Mouse (Mus musculus) left cerebral cortex, postnatal 25 days (tissue): ENCODE measurements around the gene Gas6. TPM values are rescaled to one million over a fixed set of nuclear protein-coding genes. Genes with fewer than 3 reads are reported as not detected.
A peak's percentile ranks its signal among the peaks of the same experiment; 100 is the strongest.

Source experiments
- DNase-seq, 2 experiments: peaks; one replicate each; pipeline ENCODE4 v3.0.0; 2022; ENCODE audit warnings: low spot score in 2 of 2, mixed read lengths in 1 of 2
- intact Hi-C: fragments of 180-260 bp; cut with DNase I; formaldehyde crosslinking; loops from one replicate; pipeline ENCODE4 v1.15.1; 2025
- total RNA-seq, 2 experiments: library from RNA; stranded (reverse); gene quantifications; 2 replicates each; pipeline ENCODE4 v1.2.3; 2021

Gene Gas6
- total RNA-seq, 2 experiments from 2014 or later = 97.5 to 98.9 TPM

DNA sequence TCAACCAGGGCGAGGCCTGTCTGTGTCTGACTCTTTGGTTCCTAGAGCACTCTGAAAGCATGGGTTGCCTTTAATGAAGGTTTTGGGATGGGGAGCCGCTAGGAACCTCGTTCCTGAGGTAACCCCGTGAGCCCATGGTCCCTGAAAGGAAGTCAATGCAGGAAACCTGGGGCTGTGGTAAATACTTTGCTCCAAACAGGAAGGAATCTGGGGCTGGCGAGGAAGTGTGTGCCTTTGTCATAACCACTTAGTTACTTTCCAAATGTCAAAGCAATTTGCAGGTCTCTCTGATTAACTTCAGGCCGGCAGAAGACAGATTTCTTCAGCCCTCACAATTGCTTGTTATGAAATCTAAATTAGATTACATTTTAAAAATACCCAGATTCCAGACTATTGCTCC is 66.9 kb downstream of the Gas6 start:
- no peak for DNase-seq
- intact Hi-C loops = no loop called here

DNA sequence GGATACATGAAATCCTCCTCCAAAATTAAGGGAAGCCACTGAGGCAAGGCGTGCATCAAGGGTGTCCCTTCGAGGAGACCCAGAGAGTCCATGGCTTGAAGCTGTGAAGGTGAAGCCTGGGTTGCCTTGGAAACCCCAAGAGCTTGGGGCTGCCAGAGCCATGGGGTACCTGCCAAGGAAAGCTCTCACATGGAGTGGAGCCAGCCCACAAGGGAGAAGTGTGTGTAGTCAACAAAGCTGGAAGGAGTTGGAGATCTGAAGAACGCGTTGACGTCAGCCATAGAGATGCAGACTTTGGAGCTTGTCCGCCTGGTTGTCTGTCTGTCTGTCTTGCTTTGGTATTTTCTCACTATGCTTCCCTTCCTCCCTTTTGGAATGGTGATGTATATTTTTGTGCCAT is 73.3 kb downstream of the Gas6 start:
- intact Hi-C loops = no loop called here
- peak; percentile 6 to 51 for DNase-seq

DNA sequence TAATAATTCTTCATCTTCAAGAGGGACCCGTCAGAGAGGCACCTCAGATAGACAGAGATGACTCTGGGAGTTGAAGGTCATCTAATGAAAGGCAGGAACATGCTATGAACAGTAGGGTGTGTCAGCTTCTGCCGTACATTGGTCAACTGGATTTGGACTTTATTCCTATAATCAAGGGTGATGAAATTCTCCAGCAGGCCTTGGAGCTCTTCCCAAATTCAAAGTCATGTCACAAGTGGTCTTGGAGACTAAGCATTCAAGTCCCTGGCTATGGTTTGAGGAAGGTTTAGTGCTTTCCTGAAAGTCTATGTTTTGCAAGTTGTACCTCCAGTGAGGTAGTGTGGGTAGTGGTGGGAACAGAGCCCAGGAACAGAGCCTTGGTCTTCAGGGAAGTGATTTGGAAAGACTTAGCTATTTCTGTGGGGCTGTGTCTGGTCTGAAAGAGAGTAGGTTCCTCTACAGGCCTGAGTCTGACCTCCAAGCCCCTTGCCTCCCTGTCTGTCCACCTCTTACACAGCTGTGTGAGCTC is 75.1 kb downstream of the Gas6 start:
- DNase-seq = peak in 1 of 2 experiments; percentile 55
- intact Hi-C loops = loop anchor here (10.0 kb wide), 1 partner anchor 336 kb away; the partner anchor contains the start of gene Cdc16

DNA sequence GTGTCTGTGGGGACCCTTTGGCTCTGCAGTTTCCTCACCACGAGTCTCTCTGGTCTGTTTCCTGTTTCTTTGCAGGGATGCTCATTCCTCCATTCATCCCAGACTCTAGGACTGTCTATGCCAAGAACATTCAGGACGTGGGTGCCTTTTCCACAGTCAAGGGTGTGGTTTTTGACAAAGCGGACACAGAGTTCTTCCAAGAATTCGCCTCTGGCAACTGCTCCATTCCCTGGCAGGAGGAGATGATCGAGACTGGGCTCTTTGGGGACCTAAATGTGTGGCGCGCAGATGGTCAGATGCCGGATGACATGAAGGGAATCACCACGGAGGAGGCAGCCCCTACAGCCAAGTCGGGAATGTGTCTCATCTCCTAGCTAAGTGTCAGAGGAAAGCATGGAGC is 78.4 kb downstream of the Gas6 start:
- intact Hi-C loops = loop anchor here (10.0 kb wide), 1 partner anchor 339 kb away; the partner anchor contains the start of gene Cdc16
- DNase-seq = peak in 1 of 2 experiments; percentile 43

Other genes starting within 250 kb of the Gas6 start
- gene Adprhl1, start 240.3 kb downstream of the Gas6 start, total RNA-seq = 1 to 10 TPM in 1 of 2 experiments, under 1 TPM in 1; 0.60 to 1.4 TPM
- gene Dcun1d2, start 206.4 kb downstream of the Gas6 start, total RNA-seq = 10 to 100 TPM; 40.7 to 43.3 TPM
- 10 to 100 TPM; 48.0 to 56.1 TPM for gene Tmco3, start 206.3 kb downstream of the Gas6 start, total RNA-seq
- 10 to 100 TPM; 65.7 to 66.9 TPM for gene Tfdp1, start 155.7 kb downstream of the Gas6 start, total RNA-seq
- gene Atp4b, start 97.7 kb downstream of the Gas6 start, total RNA-seq = not detected
- not detected for gene Grk1, start 89.4 kb downstream of the Gas6 start, total RNA-seq
- gene Tmem255b, start 59.3 kb downstream of the Gas6 start, total RNA-seq = 1 to 10 TPM; 5.0 to 5.6 TPM
- not detected for gene 1700029H14Rik, start 68.0 kb upstream of the Gas6 start, total RNA-seq
- gene Rasa3, start 183.1 kb upstream of the Gas6 start, total RNA-seq = 10 to 100 TPM; 56.7 TPM
- gene Cfap97d2, start 211.4 kb upstream of the Gas6 start, total RNA-seq = 1 to 10 TPM in 1 of 2 experiments, under 1 TPM in 1; 0.76 to 1.4 TPM